Mouse (Mus musculus) neural tube, embryonic 13.5 days (tissue): Measurements from ENCODE around the gene Slc24a2. TPM values are rescaled to one million over a fixed set of nuclear protein-coding genes. Genes with fewer than 3 reads are reported as not detected.

ENCODE experiments used
- ATAC-seq: fragments of 200-750 bp; cut with Nextera tagmentation; 2 replicates; pipeline ENCODE4 v1.8.0; 2017; ENCODE audit warnings: low read depth, mild to moderate bottlenecking, moderate TSS enrichment, moderate library complexity
- H3K27ac ChIP-seq: fragments of 300-500 bp; sonication (generic); replicated peaks from 2 replicates; pipeline ENCODE4 v1.5.1; 2015; ENCODE audit warnings: moderate library complexity, mild to moderate bottlenecking, inconsistent platforms
- H3K27me3 ChIP-seq: fragments of 300-500 bp; sonication (generic); 2 replicates; pipeline ENCODE4 v1.6.1; 2015; ENCODE audit warnings: mild to moderate bottlenecking, inconsistent platforms
- H3K36me3 ChIP-seq: fragments of 300-500 bp; sonication (generic); 2 replicates; pipeline ENCODE4 v1.6.1; 2015; ENCODE audit warnings: mild to moderate bottlenecking, inconsistent platforms
- H3K4me1 ChIP-seq: fragments of 300-500 bp; sonication (generic); replicated peaks from 2 replicates; pipeline ENCODE4 v1.6.1; 2015; ENCODE audit warnings: inconsistent platforms
- H3K4me2 ChIP-seq: fragments of 300-500 bp; sonication (generic); 2 replicates; pipeline ENCODE4 v1.6.1; 2015; ENCODE audit warnings: inconsistent platforms, mild to moderate bottlenecking, moderate library complexity
- H3K4me3 ChIP-seq: fragments of 300-500 bp; sonication (generic); 2 replicates; pipeline ENCODE4 v1.5.1; 2015; ENCODE audit warnings: mild to moderate bottlenecking, inconsistent platforms
- H3K9ac ChIP-seq: fragments of 300-500 bp; sonication (generic); 2 replicates; pipeline ENCODE4 v1.6.1; 2015; ENCODE audit warnings: moderate library complexity, mild to moderate bottlenecking, inconsistent platforms
- H3K9me3 ChIP-seq: fragments of 300-500 bp; sonication (generic); 2 replicates; pipeline ENCODE4 v1.6.1; 2016; ENCODE audit warnings: inconsistent platforms
- WGBS: fragments of 180-500 bp; shearing (Covaris S2); methylation state at CpG from one replicate; pipeline ENCODE4 v1.1.7; 2015; 5-methylcytosine and 5-hydroxymethylcytosine counted together
- polyA plus RNA-seq: library from polyadenylated mRNA; unstranded; fragments of >200 nt; fragmentation: Nextera tagmentation; extraction: Ambion mirVana; gene quantifications from 2 replicates; pipeline ENCODE4 v1.2.1, GENCODE M21; 2015

The Slc24a2 gene
- polyA plus RNA-seq, 1 experiment from 2014 or later: 1.4 TPM

DNA sequence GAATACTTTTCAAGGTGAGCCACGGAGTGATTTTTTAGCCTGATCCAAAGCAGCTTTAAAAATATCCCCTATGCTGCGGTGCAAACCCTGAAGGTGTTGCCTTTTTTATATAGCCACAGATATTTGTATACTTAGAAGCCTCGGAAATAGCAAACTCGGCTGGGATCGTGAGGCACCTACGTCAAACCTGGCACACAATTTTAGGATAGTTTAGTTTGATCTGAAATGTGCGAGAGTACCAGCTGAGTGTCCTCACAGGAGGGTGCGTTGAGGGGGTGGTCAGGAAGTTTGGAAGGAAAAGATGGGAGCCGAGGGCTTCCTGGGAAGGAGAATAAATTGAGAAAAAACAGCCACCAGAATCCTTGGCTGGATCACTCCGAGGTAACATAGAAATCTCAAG lies 194.6 kb downstream of the Slc24a2 start:
- no peak for ATAC-seq
- H3K4me1 ChIP-seq: no peaks in the 10 kb centered on the region
- no peak overlapping the region for H3K4me2 ChIP-seq
- H3K27ac ChIP-seq: no peak overlapping the region
- no peak overlapping the region for H3K4me3 ChIP-seq
- WGBS: 90% methylated on average over 10 of the region's 10 CpGs
- no peak overlapping the region for H3K9ac ChIP-seq
- no peaks in the 10 kb centered on the region for H3K27me3 ChIP-seq
- no peaks in the 10 kb centered on the region for H3K9me3 ChIP-seq
- H3K36me3 ChIP-seq: no peaks in the 10 kb centered on the region

DNA sequence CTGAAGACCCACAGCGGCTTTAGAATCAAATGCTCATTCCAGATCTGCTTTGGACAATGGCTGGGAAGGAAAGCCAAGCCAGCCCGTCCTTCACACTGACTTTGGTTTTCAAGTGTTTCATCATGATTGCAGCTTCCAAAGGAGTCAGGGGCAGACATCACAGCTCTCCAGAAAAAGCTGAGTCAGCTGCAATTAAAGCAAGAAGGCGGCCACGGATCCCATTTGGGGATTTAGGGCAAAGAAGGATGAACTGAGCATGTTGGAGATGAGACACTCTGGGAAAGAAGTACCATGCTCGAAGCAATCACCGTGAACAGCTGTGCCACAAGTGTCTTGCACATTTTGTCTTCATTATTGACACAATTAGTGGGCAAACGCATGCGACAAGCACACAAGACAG lies 197.6 kb downstream of the Slc24a2 start:
- no peaks in the 10 kb centered on the region for H3K27me3 ChIP-seq
- no peak for ATAC-seq
- H3K36me3 ChIP-seq: no peaks in the 10 kb centered on the region
- no peak overlapping the region for H3K4me2 ChIP-seq
- no peaks in the 10 kb centered on the region for H3K4me1 ChIP-seq
- H3K27ac ChIP-seq: no peak overlapping the region
- 85% methylated on average over 8 of the region's 8 CpGs for WGBS
- no peak overlapping the region for H3K4me3 ChIP-seq
- no peaks in the 10 kb centered on the region for H3K9me3 ChIP-seq
- H3K9ac ChIP-seq: no peak overlapping the region

DNA sequence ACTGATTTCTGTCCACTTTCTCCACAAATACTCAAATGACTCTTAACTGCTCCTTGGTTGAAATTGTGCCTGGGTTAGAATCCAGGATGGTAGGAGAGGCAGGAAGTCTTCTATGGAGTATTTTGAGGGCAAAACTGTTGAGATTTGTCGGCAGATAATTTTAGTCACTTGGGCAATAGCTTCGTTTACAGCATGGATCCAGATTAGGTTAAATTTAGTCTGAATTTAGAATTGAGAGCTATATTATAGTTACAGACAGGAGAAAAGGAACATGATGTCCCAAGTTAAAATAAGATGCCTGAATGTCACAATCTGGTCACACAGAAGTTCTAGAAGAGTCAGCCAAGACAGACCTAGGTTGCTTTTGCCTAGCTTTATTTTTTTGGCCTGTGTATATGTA lies 199.2 kb downstream of the Slc24a2 start:
- H3K36me3 ChIP-seq: no peaks in the 10 kb centered on the region
- H3K27ac ChIP-seq: no peak overlapping the region
- no peak overlapping the region for H3K4me2 ChIP-seq
- H3K9ac ChIP-seq: no peak overlapping the region
- H3K27me3 ChIP-seq: no peaks in the 10 kb centered on the region
- H3K9me3 ChIP-seq: no peaks in the 10 kb centered on the region
- no peak for ATAC-seq
- no peaks in the 10 kb centered on the region for H3K4me1 ChIP-seq
- 93% methylated on average over 2 of the region's 2 CpGs for WGBS
- no peak overlapping the region for H3K4me3 ChIP-seq

DNA sequence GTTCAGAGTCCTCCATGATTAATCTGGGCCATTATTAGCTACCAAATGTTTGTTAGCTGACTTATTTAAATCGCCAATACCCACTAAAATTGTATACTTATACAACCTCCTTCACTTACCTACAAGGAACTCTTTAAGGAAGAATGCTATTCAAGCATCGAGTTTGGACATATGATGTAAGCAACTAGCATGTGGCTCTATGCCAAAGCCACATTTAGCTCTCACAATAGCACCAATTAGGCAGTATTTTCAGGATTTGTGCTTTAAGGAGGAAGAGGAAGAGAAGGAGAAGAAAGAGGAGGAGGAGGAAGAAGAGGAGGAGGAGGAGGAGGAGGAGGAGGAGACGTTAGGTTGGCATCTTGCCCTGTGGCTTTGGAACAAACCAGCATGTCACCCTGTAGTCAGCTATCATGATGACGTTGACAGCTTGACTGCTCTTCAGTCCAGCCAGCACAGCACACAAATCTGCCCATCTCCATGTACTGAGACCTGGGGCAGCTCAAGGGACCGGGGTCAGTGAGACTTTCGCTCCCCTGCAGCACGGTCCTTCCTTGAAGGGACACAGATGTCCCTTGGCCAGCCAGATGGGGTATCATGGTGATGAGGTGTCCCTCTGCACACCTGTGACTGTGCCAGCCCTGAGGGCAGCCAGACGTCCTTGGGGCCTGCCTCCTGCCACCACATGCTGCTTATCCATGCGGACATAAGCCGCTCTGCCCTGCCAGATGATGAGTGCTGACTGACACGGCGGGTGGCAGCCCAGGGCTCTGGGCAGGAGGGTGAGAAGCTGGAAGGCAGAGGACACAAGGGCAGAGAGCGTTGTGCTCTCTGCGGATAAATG lies 203.7 kb downstream of the Slc24a2 start:
- Histone ChIP-seq H3K9me3 (no peaks in the 10 kb centered on the region), H3K27ac (no peak overlapping the region), H3K9ac (no peak overlapping the region), H3K27me3 (no peaks in the 10 kb centered on the region), H3K4me1 (no peaks in the 10 kb centered on the region), H3K36me3 (no peaks in the 10 kb centered on the region), H3K4me3 (no peak overlapping the region), H3K4me2 (no peak overlapping the region)
- ATAC-seq: peak; percentile 32; the same call in 1 of the 2 replicates
- WGBS: 67% methylated on average over 14 of the region's 14 CpGs

DNA sequence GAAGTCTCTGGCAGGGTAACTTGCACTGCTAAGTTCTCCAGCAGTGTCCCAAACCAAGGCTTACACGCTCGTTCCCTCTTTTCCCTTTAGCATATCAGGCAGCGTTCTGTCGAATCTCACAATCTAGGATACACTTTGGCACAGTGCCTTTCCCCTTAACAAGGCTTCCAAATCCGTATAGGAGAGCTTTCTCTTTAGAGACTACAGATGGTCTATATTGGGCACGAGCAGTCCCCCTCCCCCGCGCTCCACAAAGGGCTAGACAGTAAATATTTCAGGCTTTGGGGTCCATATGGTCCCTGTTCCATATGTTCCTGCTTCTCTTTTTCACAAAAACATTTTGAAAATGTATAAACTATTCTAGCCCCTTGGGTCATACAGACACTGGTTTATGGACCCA lies 205.7 kb downstream of the Slc24a2 start:
- no peaks in the 10 kb centered on the region for H3K27me3 ChIP-seq
- ATAC-seq: no peak

DNA sequence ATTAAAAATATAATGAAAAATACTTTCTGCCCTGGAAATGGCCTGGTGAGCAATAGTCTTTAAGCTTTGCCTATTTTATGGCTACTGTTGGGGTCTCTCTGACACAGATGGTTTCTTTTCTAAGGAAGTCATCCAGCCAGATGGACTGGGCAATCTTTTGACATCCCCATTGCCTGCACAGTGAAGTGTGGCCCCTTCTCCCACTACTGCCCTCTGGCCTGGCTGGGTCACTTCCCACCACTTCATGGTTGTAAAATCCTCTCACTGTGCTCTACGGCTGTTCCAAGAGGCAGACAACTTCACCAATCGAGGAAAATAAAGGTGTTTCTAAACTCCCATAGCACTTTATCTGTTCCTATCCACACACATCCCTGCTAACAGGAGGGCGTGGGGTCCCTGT lies 208.7 kb downstream of the Slc24a2 start:
- Histone ChIP-seq H3K36me3 (no peaks in the 10 kb centered on the region), H3K27ac (no peak overlapping the region), H3K27me3 (no peaks in the 10 kb centered on the region), H3K9ac (no peak overlapping the region), H3K4me3 (no peak overlapping the region), H3K4me2 (no peak overlapping the region), H3K4me1 (no peaks in the 10 kb centered on the region), H3K9me3 (no peaks in the 10 kb centered on the region)
- ATAC-seq: no peak
- WGBS: 45% methylated on average over 3 of the region's 3 CpGs

More for the DNA sequence above, 205.7 kb downstream of the Slc24a2 start:
- Histone ChIP-seq H3K9ac (no peak overlapping the region), H3K4me2 (no peak overlapping the region), H3K36me3 (no peaks in the 10 kb centered on the region), H3K9me3 (no peaks in the 10 kb centered on the region), H3K4me1 (no peaks in the 10 kb centered on the region), H3K4me3 (no peak overlapping the region), H3K27ac (no peak overlapping the region)
- WGBS: 69% methylated on average over 8 of the region's 8 CpGs

DNA sequence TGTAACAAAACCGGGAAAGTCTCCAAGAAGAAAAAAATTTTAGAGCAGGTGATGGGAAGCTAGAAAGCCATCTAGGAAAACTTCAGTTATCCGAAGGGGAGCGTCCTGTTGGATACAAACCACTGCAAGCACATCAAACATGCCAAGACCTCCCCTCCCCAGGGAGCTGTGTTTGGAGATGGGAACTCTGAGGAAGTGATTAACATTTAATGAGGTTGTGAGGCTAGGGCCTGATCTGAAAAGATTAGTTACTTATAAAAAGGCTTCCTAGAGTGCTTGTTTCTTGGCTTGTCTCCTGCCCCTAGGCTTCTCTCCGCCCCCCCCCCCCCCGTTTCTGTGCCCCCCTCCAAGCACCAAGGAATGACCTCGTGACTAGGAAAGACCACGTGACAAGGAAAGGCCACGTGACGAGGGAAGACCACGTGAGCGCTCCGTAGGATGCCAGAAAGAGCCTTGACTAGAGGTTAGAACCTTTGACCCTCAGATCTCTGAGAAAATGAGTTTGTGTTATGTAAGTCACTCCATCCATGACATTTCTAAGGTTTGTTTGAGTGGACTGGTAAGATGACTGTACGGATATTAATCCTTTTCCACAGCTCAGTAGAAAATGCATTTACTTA lies 210.7 kb downstream of the Slc24a2 start:
- no peaks in the 10 kb centered on the region for H3K36me3 ChIP-seq
- H3K9ac ChIP-seq: no peak overlapping the region
- no peak for ATAC-seq
- no peaks in the 10 kb centered on the region for H3K9me3 ChIP-seq
- H3K27ac ChIP-seq: no peak overlapping the region
- H3K27me3 ChIP-seq: no peaks in the 10 kb centered on the region
- no peak overlapping the region for H3K4me2 ChIP-seq
- WGBS: 59% methylated on average over 13 of the region's 13 CpGs
- no peak overlapping the region for H3K4me3 ChIP-seq
- H3K4me1 ChIP-seq: no peaks in the 10 kb centered on the region

DNA sequence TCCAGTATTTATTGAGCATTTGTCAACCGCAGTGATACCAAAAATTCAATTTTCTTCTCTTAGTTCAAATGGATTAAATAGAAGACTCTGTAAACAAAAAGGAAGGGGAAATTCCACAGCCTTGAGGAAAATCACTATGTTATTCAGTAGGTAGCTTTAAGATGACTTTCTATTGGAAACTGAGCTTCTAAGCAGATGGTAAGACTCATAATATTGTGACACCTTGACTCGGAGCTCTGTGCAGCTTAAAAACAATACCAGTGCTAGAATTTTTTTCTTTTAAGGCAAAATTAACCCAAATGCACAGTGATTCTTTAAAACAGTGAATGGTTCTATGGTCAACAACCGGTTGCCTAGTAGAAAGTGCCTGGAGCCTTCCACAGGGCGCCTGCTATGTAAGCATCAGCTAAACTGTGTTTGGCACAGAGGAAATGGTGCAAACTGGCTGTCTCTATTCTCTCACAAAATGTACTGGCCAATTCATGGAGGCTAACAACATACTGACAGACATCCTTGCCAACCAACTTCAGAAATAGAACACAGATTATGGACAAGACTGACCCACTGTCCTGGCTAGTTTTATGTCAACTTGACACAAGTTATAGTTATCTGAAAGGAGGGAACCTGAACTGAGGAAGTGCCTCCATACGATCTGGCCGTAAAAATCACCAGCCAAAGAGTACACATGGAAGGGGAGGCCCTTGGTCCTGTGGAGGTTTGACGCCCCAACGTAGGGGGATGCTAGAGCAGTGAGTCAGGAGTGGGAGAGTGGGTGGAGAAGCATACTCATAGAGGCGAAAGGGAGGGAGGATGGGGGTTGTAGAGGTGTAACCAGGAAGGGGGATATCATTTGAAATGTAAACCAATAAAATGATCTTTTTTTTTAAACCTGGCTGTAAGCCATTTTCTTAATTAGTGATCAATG lies 211.9 kb downstream of the Slc24a2 start:
- WGBS: 84% methylated on average over 9 of the region's 9 CpGs
- H3K27ac ChIP-seq: no peak overlapping the region
- no peak for ATAC-seq
- no peaks in the 10 kb centered on the region for H3K27me3 ChIP-seq
- H3K4me3 ChIP-seq: no peak overlapping the region
- H3K9ac ChIP-seq: no peak overlapping the region
- no peak overlapping the region for H3K4me2 ChIP-seq
- H3K4me1 ChIP-seq: no peaks in the 10 kb centered on the region
- H3K9me3 ChIP-seq: no peaks in the 10 kb centered on the region
- H3K36me3 ChIP-seq: no peaks in the 10 kb centered on the region

DNA sequence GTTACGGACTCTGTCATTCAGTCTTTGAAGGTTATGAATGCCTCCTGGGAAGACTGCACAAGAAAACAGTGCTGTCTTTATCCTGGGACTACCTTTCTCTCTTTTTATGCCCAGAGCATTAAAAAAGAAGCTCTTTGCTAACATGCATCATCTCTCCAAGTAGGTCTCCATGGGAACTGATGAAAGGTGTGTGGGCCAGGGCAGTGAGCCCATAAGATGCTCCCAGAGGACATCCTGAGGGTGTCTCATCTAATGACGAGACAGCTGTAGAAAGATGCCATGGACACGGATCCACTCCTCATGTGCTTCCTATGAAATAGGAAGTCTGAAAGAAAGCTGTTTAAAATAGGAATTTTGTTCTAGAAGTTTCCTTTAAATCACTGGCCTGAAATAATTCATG lies 212.8 kb downstream of the Slc24a2 start:
- Histone ChIP-seq H3K36me3 (no peaks in the 10 kb centered on the region), H3K9me3 (no peaks in the 10 kb centered on the region), H3K27me3 (no peaks in the 10 kb centered on the region), H3K27ac (no peak overlapping the region), H3K4me3 (no peak overlapping the region), H3K4me2 (no peak overlapping the region), H3K4me1 (no peaks in the 10 kb centered on the region), H3K9ac (no peak overlapping the region)
- 70% methylated on average over 3 of the region's 3 CpGs for WGBS
- no peak for ATAC-seq

DNA sequence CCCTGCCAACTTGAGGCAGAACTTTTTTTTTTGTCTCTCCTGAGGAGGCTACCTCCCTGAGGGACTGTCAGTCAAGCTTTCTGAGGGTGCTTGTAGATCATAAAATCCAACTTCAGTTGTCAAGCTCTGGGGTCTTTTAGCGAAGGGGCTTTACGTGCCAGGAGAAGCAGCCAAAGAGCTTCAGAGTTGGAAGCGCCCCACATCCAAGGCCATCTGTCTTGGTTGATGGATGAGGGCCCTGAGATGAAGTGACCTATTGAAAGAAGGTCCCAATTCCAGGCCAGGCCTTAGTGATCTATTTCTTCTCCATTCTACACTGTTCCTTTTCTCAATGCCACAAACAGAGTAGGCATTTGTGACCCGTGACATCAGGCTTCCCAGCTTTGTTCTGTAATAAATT lies 214.5 kb downstream of the Slc24a2 start:
- no peak overlapping the region for H3K9ac ChIP-seq

DNA sequence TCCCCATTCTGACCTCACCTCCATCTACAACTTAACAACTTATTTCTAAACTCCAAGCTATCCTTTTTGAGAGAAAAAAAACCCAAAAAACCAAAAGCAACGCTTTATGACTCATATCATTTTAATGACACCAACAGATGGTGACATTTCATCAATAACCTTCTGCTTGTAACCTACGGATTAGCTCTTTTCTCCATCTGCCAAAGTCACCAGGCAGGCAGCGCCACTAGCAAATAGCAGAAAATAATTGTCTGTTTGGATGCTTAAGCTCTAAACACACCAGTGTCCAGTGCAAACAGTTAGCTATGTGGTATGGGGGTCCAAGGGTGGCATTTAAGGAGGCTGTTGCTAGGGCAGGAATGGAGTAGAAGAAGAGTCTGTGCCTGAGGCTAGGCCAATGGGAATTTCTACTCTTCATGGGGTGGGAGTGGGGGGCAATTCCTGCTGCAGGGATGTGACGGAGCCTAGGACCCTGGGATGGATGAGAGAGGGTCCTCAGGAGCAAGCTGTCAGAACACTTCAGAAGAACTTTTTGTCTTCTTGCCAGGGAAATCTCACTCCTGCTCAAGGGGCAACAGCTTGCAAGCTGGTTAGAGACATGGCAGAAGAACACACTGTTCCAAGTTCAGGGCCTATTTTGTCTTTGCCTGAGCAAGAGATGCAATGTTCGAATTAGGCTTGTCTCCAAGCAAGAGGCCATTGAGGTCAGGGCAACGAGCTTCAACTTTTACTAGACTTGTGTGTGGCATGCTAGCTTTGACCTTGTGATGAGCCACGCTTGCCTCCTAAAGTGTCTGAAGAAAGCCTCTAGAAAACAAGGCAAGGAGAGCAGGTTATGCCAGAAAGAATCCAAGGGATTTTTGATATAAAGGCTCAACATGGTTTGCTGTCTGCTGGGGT lies 216.3 kb downstream of the Slc24a2 start:
- WGBS: 80% methylated on average over 7 of the region's 7 CpGs
- Histone ChIP-seq H3K27ac (no peak overlapping the region), H3K9ac (no peak overlapping the region), H3K4me1 (no peaks in the 10 kb centered on the region), H3K4me3 (no peak overlapping the region), H3K9me3 (no peaks in the 10 kb centered on the region), H3K36me3 (no peaks in the 10 kb centered on the region), H3K27me3 (no peaks in the 10 kb centered on the region), H3K4me2 (no peak overlapping the region)
- no peak for ATAC-seq

More for the DNA sequence above, 214.5 kb downstream of the Slc24a2 start:
- 44% methylated on average over 4 of the region's 4 CpGs for WGBS
- Histone ChIP-seq H3K4me3 (no peak overlapping the region), H3K36me3 (no peaks in the 10 kb centered on the region), H3K4me1 (no peaks in the 10 kb centered on the region), H3K9me3 (no peaks in the 10 kb centered on the region), H3K27ac (no peak overlapping the region), H3K27me3 (no peaks in the 10 kb centered on the region), H3K4me2 (no peak overlapping the region)
- no peak for ATAC-seq
